Mouse (Mus musculus) kidney, embryonic 15.5 days (tissue): ENCODE measurements around the gene Mup2. TPM values are rescaled to one million over a fixed set of nuclear protein-coding genes. Genes with fewer than 3 reads are reported as not detected.
"Not testable (repeated sequence)": the region's sequence is repeated elsewhere in the genome, so short reads cannot be mapped to it uniquely, and the experiment has no call there.

ENCODE experiments used
- ATAC-seq: fragments of 200-750 bp; cut with Nextera tagmentation; replicated peaks from 2 replicates; pipeline ENCODE4 v1.8.0; 2017; ENCODE audit warnings: moderate TSS enrichment; ENCODE audit not compliant: low FRiP score
- H3K27ac ChIP-seq: fragments of 300-500 bp; sonication (generic); 2 replicates; pipeline ENCODE4 v1.5.1; 2015; ENCODE audit warnings: mild to moderate bottlenecking, inconsistent platforms
- H3K27me3 ChIP-seq: fragments of 300-500 bp; sonication (generic); 2 replicates; pipeline ENCODE4 v1.6.1; 2015; ENCODE audit warnings: inconsistent platforms
- H3K36me3 ChIP-seq: fragments of 300-500 bp; sonication (generic); 2 replicates; pipeline ENCODE4 v1.6.1; 2015; ENCODE audit warnings: inconsistent platforms
- H3K4me1 ChIP-seq: fragments of 300-500 bp; sonication (generic); 2 replicates; pipeline ENCODE4 v1.6.1; 2015; ENCODE audit warnings: inconsistent platforms
- H3K4me2 ChIP-seq: fragments of 300-500 bp; sonication (generic); 2 replicates; pipeline ENCODE4 v1.6.1; 2015; ENCODE audit warnings: moderate library complexity, mild to moderate bottlenecking, inconsistent platforms
- H3K4me3 ChIP-seq: fragments of 300-500 bp; sonication (generic); replicated peaks from 2 replicates; pipeline ENCODE4 v1.5.1; 2015; ENCODE audit warnings: mild to moderate bottlenecking, inconsistent platforms
- H3K9ac ChIP-seq: fragments of 300-500 bp; sonication (generic); 2 replicates; pipeline ENCODE4 v1.6.1; 2015; ENCODE audit warnings: mild to moderate bottlenecking, inconsistent platforms
- H3K9me3 ChIP-seq: fragments of 300-500 bp; sonication (generic); replicated peaks from 2 replicates; pipeline ENCODE4 v1.6.1; 2016; ENCODE audit warnings: inconsistent platforms
- polyA plus RNA-seq: library from polyadenylated mRNA; unstranded; fragments of >200 nt; fragmentation: Nextera tagmentation; extraction: Ambion mirVana; gene quantifications from 2 replicates; pipeline ENCODE4 v1.2.1, GENCODE M21; 2015

Mup2 gene
- polyA plus RNA-seq = not detected in 2 replicates

DNA sequence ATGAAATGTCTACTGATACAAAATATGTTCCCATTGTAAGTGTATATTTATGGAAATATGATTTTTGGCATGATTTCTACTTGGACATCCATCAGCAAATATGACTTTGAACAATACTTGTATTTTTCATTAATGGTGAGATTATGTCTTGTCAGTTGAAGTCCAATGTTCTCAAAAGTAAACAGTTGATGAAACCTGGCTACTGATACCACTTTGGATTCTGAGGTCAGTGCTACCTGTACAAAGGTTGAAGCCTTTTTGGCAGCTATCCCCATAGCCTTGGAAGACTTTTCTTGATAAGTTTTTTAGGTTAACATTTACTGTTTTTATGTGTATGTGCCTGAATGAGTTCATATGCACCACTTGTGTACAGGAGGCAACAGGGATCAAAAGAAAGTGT is at the start of gene Mup2:
Mup2 (minus strand) TSS at position 101 of the 400 bp plus-strand sequence.
- H3K27ac ChIP-seq, H3K4me2 ChIP-seq, H3K4me1 ChIP-seq, ATAC-seq, H3K9me3 ChIP-seq, H3K9ac ChIP-seq, H3K4me3 ChIP-seq, H3K27me3 ChIP-seq, H3K36me3 ChIP-seq: not testable (repeated sequence)

Other genes with a start within 250 kb of the Mup2 start
- gene Slc46a2, start 239.2 kb downstream of the Mup2 start, polyA plus RNA-seq = 0.05 TPM in 1 of 2 replicates, not detected in the other
- gene Mup4, start 193.6 kb downstream of the Mup2 start, polyA plus RNA-seq = not detected in 2 replicates
- gene Mup6, start 190.0 kb downstream of the Mup2 start, polyA plus RNA-seq = not detected in 2 replicates
- not detected in 2 replicates for gene Mup7, start 83.8 kb downstream of the Mup2 start, polyA plus RNA-seq
- gene Mup8, start 68.3 kb upstream of the Mup2 start, polyA plus RNA-seq = not detected in 2 replicates